Mouse (Mus musculus) midbrain, embryonic 11.5 days (tissue): ENCODE measurements at regions not wholly inside any gene's neighbourhood (a gene's known extent, or its start where the extent isn't known, plus 50 kb on each side); places are given as distances from the start of the nearest gene placed in this dataset.

ENCODE experiments used
- ATAC-seq: fragments of 200-750 bp; cut with Nextera tagmentation; 2 replicates; pipeline ENCODE4 v1.8.0; 2017; ENCODE audit warnings: moderate TSS enrichment, moderate library complexity; ENCODE audit not compliant: low FRiP score
- DNase-seq: peaks from one replicate; pipeline ENCODE4 v3.0.0; 2015; ENCODE audit warnings: low spot score; ENCODE audit errors: missing footprints
- H3K27ac ChIP-seq: fragments of 300-500 bp; sonication (generic); 2 replicates; pipeline ENCODE4 v1.5.1; 2014; ENCODE audit warnings: low read depth, low read length
- H3K27me3 ChIP-seq: fragments of 300-500 bp; sonication (generic); 2 replicates; pipeline ENCODE4 v1.6.1; 2014; ENCODE audit warnings: mild to moderate bottlenecking, low read length, moderate library complexity, mixed read lengths; ENCODE audit not compliant: control insufficient read depth, insufficient read depth
- H3K36me3 ChIP-seq: fragments of 300-500 bp; sonication (generic); 2 replicates; pipeline ENCODE4 v1.6.1; 2014; ENCODE audit warnings: mild to moderate bottlenecking, low read length, moderate library complexity, mixed read lengths; ENCODE audit not compliant: control insufficient read depth, insufficient read depth
- H3K4me1 ChIP-seq: fragments of 300-500 bp; sonication (generic); 2 replicates; pipeline ENCODE4 v1.6.1; 2014; ENCODE audit warnings: low read length; ENCODE audit not compliant: control insufficient read depth, insufficient read depth
- H3K4me2 ChIP-seq: fragments of 300-500 bp; sonication (generic); 2 replicates; pipeline ENCODE4 v1.6.1; 2014; ENCODE audit warnings: mild to moderate bottlenecking, moderate library complexity
- H3K4me3 ChIP-seq: fragments of 300-500 bp; sonication (generic); 2 replicates; pipeline ENCODE4 v1.5.1; 2014; ENCODE audit warnings: low read depth, low read length
- H3K9ac ChIP-seq: fragments of 300-500 bp; sonication (generic); 2 replicates; pipeline ENCODE4 v1.6.1; 2014; ENCODE audit warnings: low read length
- H3K9me3 ChIP-seq: fragments of 300-500 bp; sonication (generic); 2 replicates; pipeline ENCODE4 v1.6.1; 2016; ENCODE audit warnings: low read length; ENCODE audit not compliant: control insufficient read depth
- WGBS: fragments of 180-500 bp; shearing (Covaris S2); extraction: QIAGEN DNeasy Blood & Tissue Kit; methylation state at CpG from one replicate; pipeline ENCODE4 v1.1.7; 2014; 5-methylcytosine and 5-hydroxymethylcytosine counted together

- H3K4me2 ChIP-seq, result no peak overlapping the region
- no peaks in the 10 kb centered on the region for H3K9me3 ChIP-seq
- DNase-seq, result peak; percentile 84
- no peak overlapping the region for H3K27ac ChIP-seq
- WGBS, result 30% methylated on average over 7 of the region's 7 CpGs
- H3K9ac ChIP-seq, result no peak overlapping the region
- no peak overlapping the region for H3K4me3 ChIP-seq
- peak; percentile 16; the same call in 1 of the 2 replicates for ATAC-seq
- no peaks in the 10 kb centered on the region for H3K27me3 ChIP-seq
- no peaks in the 10 kb centered on the region for H3K36me3 ChIP-seq
- H3K4me1 ChIP-seq, result peaks cover 6% of the 10 kb centered on the region
Observed at GRCm38 (mm10) chr10:91566116-91566774, 385.1 kb upstream of the Tmpo start.

- no peak overlapping the region for H3K4me2 ChIP-seq
- H3K4me1 ChIP-seq, result no peaks in the 10 kb centered on the region
- ATAC-seq (no peak), DNase-seq (peak; percentile 68)
- no peaks in the 10 kb centered on the region for H3K9me3 ChIP-seq
- no peak overlapping the region for H3K4me3 ChIP-seq
- no peaks in the 10 kb centered on the region for H3K27me3 ChIP-seq
- no peak overlapping the region for H3K9ac ChIP-seq
- no peaks in the 10 kb centered on the region for H3K36me3 ChIP-seq
- 84% methylated on average over 5 of the region's 5 CpGs for WGBS
- H3K27ac ChIP-seq, result no peak overlapping the region
Observed at GRCm38 (mm10) chr10:91559307-91559706, 378.2 kb upstream of the Tmpo start.

- no peaks in the 10 kb centered on the region for H3K36me3 ChIP-seq
- WGBS, result 71% methylated on average over 4 of the region's 4 CpGs
Observed at GRCm38 (mm10) chr10:91548071-91548470, 367.0 kb upstream of the Tmpo start.

GRCm38 (mm10) chr10:91546140-91546539 is 365.0 kb upstream of the Tmpo start:
- ATAC-seq (peak; percentile 77), DNase-seq (peak; percentile 87)
- Histone ChIP-seq H3K36me3 (no peaks in the 10 kb centered on the region), H3K4me3 (no peak overlapping the region), H3K9me3 (no peaks in the 10 kb centered on the region), H3K4me2 (no peak overlapping the region), H3K4me1 (peaks cover 10% of the 10 kb centered on the region; the same call in 1 of the 2 replicates), H3K27ac (no peak overlapping the region), H3K9ac (no peak overlapping the region), H3K27me3 (no peaks in the 10 kb centered on the region)
- WGBS, result 41% methylated on average over 9 of the region's 9 CpGs

More at GRCm38 (mm10) chr10:91548071-91548470, 367.0 kb upstream of the Tmpo start:
- H3K9me3 ChIP-seq, result no peaks in the 10 kb centered on the region
- no peak overlapping the region for H3K27ac ChIP-seq
- DNase-seq (peak; percentile 73), ATAC-seq (no peak)
- no peaks in the 10 kb centered on the region for H3K4me1 ChIP-seq
- H3K27me3 ChIP-seq, result no peaks in the 10 kb centered on the region
- no peak overlapping the region for H3K4me2 ChIP-seq
- H3K9ac ChIP-seq, result no peak overlapping the region
- no peak overlapping the region for H3K4me3 ChIP-seq

- DNase-seq (peak; percentile 77), ATAC-seq (no peak)
- H3K9me3 ChIP-seq, result no peaks in the 10 kb centered on the region
- no peak overlapping the region for H3K4me2 ChIP-seq
- H3K27me3 ChIP-seq, result no peaks in the 10 kb centered on the region
- peaks cover 10% of the 10 kb centered on the region; the same call in 1 of the 2 replicates for H3K4me1 ChIP-seq
- H3K36me3 ChIP-seq, result no peaks in the 10 kb centered on the region
- no peak overlapping the region for H3K27ac ChIP-seq
- 77% methylated on average over 3 of the region's 3 CpGs for WGBS
- no peak overlapping the region for H3K4me3 ChIP-seq
- no peak overlapping the region for H3K9ac ChIP-seq
Observed at GRCm38 (mm10) chr10:91545421-91545820, 364.3 kb upstream of the Tmpo start.

- DNase-seq (peak; percentile 47), ATAC-seq (no peak)
- Histone ChIP-seq H3K27me3 (no peaks in the 10 kb centered on the region), H3K9ac (no peak overlapping the region), H3K27ac (no peak overlapping the region), H3K36me3 (no peaks in the 10 kb centered on the region), H3K4me3 (no peak overlapping the region), H3K4me1 (peaks cover 10% of the 10 kb centered on the region; the same call in 1 of the 2 replicates), H3K9me3 (no peaks in the 10 kb centered on the region), H3K4me2 (no peak overlapping the region)
- WGBS, result 84% methylated on average over 3 of the region's 3 CpGs
Observed at GRCm38 (mm10) chr10:91543167-91543918, 362.2 kb upstream of the Tmpo start.

GRCm38 (mm10) chr10:91542201-91542604 is 361.1 kb upstream of the Tmpo start:
- Histone ChIP-seq H3K27ac (no peak overlapping the region), H3K9me3 (no peaks in the 10 kb centered on the region), H3K4me3 (no peak overlapping the region), H3K4me1 (peaks cover 13% of the 10 kb centered on the region), H3K36me3 (no peaks in the 10 kb centered on the region), H3K4me2 (peak overlapping the region; percentile 19; the same call in 1 of the 2 replicates), H3K27me3 (no peaks in the 10 kb centered on the region), H3K9ac (no peak overlapping the region)
- DNase-seq (peak; percentile 83), ATAC-seq (peak; percentile 41; the same call in 1 of the 2 replicates)
- under 1% methylated on average over 9 of the region's 9 CpGs for WGBS

- Histone ChIP-seq H3K27ac (peak overlapping the region; percentile 10; the same call in 1 of the 2 replicates), H3K4me2 (no peak overlapping the region), H3K27me3 (no peaks in the 10 kb centered on the region), H3K9ac (no peak overlapping the region), H3K36me3 (no peaks in the 10 kb centered on the region), H3K4me3 (no peak overlapping the region), H3K4me1 (peaks cover 13% of the 10 kb centered on the region), H3K9me3 (no peaks in the 10 kb centered on the region)
- 29% methylated on average over 8 of the region's 8 CpGs for WGBS
- ATAC-seq (peak; percentile 69; the same call in 1 of the 2 replicates), DNase-seq (peak; percentile 79)
Observed at GRCm38 (mm10) chr10:91537241-91537640, 356.1 kb upstream of the Tmpo start.

GRCm38 (mm10) chr10:91535392-91535791 is 354.3 kb upstream of the Tmpo start:
- Histone ChIP-seq H3K4me2 (no peak overlapping the region), H3K27ac (no peak overlapping the region), H3K9ac (no peak overlapping the region), H3K4me1 (peaks cover 9% of the 10 kb centered on the region), H3K4me3 (no peak overlapping the region), H3K36me3 (no peaks in the 10 kb centered on the region), H3K27me3 (no peaks in the 10 kb centered on the region), H3K9me3 (no peaks in the 10 kb centered on the region)
- no peak for DNase-seq
- WGBS, result 51% methylated on average over 2 of the region's 2 CpGs
- peak; percentile 71; the same call in 1 of the 2 replicates for ATAC-seq
